Mouse (Mus musculus) skeletal muscle tissue, adult 2 months (tissue): ENCODE results near the gene Ddc.

Experiments
- DNase-seq: peaks from one replicate; pipeline ENCODE4 v3.0.0-alpha.2; 2012; ENCODE audit warnings: low read depth, low spot score

Ddc gene

GRCm38 (mm10) chr11:11825670-11826069 is 72.3 kb downstream of the Ddc start:
- peak; percentile 52 for DNase-seq

GRCm38 (mm10) chr11:11824970-11825635 is 72.8 kb downstream of the Ddc start:
- no peak for DNase-seq

DNA sequence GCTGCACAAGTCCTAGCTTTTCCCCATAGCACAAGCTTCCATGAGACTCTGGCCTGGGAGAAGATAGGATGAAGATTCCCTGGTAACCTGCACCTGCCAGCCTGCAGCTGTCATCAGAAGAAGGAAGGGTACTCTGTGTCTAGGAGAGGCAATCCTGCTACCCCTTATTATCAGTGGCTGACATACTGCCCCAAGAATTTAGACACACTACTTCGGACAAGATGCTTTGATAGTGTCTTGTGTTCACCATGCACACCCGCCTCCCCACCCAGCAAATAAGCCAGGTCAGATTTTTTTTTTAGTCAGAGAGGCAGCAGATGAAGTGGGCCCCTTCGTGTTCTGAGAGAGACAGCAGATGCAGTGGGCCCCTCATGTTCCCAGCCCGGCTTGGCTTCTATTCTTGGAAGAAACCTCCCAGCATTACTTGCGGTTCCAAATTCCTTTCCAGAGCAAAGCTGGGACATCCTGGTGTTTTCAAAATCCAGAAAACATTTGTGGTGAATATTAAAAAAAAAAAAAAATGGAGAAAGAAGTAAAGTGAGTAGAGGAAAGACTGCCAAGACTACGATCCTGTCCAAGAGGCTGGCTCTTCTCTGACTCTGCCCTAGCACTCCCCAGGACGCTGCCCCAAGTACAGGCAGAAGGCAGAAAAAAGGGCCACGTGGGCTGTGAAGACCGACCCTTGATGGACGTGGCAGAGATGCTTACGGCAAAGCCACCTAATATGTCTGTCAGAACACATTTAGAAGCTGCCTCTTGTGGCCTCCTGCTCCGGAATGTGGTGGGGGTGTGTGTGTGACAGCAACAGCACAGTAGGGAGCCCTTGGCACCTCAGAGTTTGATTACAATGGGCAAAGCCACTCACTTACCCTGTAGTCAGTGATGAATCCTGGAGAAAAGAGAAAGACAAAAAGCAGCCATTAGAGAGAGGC is 73.7 kb downstream of the Ddc start:
- DNase-seq, result peak; percentile 44

GRCm38 (mm10) chr11:11822181-11823095 is 75.5 kb downstream of the Ddc start:
- DNase-seq, result no peak

DNA sequence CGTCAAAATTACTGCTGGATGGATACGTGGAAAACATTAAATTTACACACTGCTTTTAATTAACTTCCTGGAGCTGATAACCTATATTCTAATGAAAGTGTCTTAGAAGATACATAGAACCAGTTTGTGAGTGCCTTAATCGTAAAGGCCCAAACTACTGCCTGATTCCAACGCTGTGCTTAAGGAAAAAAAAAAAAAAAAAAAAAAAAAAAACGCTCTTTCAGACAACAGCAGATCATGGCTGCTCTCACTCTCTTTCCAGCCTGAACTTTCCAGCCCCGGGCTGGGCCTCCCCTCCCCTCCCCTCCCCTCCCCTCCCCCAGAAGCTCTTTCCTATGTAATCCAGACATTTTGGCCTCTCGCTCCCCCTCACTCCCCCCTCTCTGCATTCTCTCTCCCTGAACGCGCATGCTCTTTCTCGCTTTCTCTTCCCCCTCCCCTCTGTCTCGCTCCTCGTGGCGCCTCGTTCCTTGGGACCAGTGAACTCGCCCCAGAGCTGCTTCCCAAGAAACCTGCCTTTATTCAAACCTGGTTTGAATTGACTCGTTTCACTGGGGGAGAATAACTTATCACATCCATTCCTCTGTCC is 76.5 kb downstream of the Ddc start:
- no peak for DNase-seq

DNA sequence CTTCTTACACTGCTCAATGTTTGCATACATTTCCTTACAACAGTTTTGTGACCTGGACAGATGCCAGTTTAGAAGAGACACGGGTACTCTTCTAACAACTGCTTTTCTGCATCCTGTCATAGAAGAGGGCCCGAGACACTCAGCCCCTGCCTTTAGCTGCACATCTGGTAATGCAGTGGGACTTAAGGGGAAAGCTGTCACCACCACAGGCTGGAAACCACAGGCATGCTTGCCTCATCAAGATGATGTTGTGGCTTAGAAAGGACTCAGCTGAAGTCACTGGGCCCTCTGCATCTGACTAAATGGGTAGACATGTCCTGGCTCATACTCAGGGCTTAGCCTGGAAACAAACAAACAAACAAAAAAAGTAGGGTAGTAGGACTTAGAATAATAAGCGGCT is 77.2 kb downstream of the Ddc start:
- peak; percentile 40 for DNase-seq

GRCm38 (mm10) chr11:11820251-11820650 is 77.7 kb downstream of the Ddc start:
- peak; percentile 84 for DNase-seq

DNA sequence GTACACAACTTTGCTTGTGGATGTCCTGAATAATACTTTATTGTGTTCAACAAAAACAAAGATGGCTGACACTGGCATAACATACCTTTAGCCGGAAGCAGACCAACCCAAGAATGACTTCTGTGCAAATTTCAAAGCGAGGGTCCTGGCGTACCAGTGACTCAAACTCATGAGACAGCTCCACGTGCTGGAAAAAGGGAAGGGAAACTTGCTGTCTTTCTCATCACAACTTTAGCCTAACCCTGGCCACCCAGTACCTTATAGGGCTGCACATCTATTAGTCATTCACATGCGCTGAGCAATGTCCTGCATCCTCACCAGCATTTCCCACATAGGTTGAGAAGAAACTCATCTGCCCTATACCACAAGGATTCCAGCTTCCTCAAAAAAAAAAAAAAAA is 78.7 kb downstream of the Ddc start:
- no peak for DNase-seq

DNA sequence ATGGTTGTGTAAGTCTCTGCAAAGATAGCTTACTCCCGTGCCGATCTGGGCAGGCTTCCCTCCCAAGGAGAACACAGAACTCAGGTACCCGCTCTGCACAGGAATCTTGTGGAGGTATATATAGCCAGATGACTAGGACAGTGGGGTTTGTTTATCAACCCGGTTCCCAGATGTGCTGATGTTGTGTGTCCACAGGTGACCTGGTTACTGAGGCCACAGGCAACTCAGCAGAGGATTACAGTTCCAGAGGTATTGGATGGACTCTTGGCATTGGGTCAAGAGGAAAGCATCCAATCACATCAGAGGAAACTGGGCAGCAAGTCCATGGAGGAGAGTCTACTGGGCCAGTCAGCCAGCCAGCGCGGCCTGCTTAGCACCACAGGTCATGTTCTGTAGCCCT is 79.1 kb downstream of the Ddc start:
- DNase-seq, result peak; percentile 93

DNA sequence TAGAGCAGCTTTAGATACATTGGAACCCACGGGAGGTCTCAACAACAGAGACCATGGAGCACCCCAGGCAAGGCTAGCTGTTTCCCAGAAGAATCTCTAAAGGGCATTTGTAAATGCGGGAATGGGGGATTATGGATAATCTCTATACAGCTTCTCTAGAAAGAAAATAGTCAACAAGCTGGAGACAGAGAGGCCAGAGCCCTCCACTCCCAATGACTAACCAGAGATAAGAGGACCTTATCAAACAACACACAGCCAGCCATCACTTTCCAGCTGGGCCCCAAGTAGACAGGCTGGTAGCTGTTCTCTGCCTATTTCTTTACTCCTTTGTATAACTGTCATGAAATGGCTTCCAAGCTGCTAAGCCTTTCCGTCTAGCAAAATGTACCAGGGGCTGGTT is 82.2 kb downstream of the Ddc start:
- DNase-seq, result no peak

GRCm38 (mm10) chr11:11811906-11812480 is 86.0 kb downstream of the Ddc start:
- peak; percentile 53 for DNase-seq

DNA sequence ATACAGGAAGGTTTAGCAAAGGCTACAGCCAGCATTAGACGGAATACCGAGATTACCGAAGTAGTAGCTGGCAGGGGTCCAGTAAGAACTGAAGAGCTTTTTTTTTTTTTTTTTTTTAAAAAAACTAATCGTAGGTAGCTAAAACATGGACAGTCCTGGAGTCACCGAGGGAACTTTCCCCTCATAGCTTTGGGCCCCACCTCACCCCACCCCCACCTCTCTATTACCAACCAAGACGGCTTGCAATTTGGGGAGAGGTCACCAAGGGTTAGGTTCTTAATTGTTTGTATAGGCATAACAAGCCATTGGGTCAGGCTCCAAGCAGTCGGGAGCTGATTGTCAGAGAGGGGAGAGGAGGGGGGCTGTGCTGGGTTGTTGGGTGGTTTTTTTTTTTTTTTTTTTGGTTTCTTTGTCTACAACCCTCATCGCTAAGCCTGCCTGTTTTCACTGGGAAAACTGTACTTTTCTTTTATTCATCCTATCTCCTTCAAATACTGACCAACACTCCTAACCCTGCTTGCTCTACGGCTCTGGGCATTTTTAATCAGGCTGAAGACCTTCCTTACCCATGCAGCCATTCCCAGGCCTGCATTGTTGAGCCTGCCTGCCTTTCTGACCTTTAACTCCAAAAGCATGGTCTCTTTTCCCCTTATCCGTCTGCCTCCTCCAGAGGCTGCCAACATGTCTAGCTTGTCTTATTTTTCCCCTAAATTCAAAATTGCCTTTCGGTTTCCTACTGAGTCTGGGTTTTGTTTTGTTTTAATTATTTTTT is 88.4 kb downstream of the Ddc start:
- DNase-seq, result no peak

GRCm38 (mm10) chr11:11808820-11809403 is 89.0 kb downstream of the Ddc start, which contains the start of gene Fignl1:
Fignl1 (minus strand) TSS chr11:11808962.
- peak; percentile 94 for DNase-seq

GRCm38 (mm10) chr11:11808035-11808819 is 89.7 kb downstream of the Ddc start:
- no peak for DNase-seq

DNA sequence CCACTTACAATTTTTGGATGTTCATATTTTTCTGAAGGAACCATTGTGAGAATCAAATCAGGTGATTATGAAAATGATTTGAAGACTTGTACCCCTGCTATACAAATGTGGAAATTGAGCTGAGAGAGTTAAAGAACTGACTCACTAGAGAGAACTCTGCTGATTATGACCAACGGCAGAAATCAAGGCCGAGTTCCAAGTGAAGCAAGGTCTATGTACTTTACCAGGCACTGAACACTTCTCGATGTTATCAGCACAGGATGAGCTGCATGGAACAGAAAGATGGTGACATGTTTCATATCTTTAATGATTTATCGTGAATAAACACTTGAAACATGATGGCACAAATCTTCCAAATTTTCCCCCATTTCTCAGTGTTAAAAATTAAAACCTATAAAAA is 92.0 kb downstream of the Ddc start:
- no peak for DNase-seq

GRCm38 (mm10) chr11:11804421-11804820 is 93.5 kb downstream of the Ddc start:
- no peak for DNase-seq

DNA sequence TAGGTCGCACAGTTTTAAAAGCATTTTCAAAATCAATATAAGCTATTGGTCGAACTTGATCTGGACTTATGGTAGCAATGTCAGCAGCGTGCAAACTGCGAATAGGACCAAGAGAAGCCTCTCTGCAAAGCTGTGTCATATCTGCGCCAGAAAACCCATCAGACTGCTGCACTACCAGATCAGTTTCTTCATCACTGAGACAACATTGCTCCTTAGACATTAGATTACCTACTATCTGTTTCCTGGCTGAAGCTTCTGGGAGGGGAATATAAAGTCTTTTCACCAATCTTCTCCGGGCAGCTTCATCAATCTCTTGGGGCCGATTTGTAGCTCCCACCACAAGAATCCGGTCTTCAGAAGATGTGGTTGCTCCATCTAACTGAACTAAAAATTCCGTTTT is 96.9 kb downstream of the Ddc start:
- DNase-seq, result no peak

GRCm38 (mm10) chr11:11800304-11800703 is 97.6 kb downstream of the Ddc start:
- DNase-seq, result no peak

DNA sequence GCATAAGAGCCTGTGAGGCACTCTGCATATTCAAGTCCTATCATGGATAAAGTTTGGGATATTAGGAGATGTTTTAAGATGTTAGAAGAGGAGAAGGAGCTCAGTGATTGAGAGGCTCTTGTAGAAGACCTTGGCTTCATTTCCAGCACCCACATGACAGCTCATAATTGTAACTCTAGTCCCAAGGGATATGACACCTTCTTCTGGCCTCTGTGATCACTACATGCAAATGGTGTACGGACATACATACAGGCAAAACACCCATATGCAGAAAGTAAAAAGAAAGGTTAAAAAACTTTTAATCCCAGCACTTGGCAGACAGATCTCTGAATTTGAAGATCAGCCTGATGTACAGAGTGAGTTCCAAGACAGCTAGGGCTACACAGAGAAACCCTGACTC is 99.3 kb downstream of the Ddc start:
- no peak for DNase-seq
